Mouse (Mus musculus) liver, postnatal 0 days (tissue): ENCODE measurements at regions not wholly inside any gene's neighbourhood (a gene's known extent, or its start where the extent isn't known, plus 50 kb on each side); places are given as distances from the start of the nearest gene placed in this dataset.

ENCODE experiments used
- CTCF ChIP-seq: sonication (generic); IDR thresholded peaks from 2 replicates; pipeline ENCODE4 v1.5.1; 2016; ENCODE audit warnings: antibody characterized with exemption, low read depth
- EP300 ChIP-seq: IDR thresholded peaks from 2 replicates; pipeline ENCODE4 v1.6.1; 2016; ENCODE audit warnings: antibody characterized with exemption, low read depth, mild to moderate bottlenecking

GRCm38 (mm10) chr7:129939266-129939665 lies 347.6 kb downstream of the Wdr11 start:
- TF ChIP-seq CTCF (no peak), EP300 (no peak)
